Mouse (Mus musculus) layer of hippocampus, postnatal 14 days (tissue): Measurements from ENCODE around the gene Adamts12. TPM values are rescaled to one million over a fixed set of nuclear protein-coding genes. Genes with fewer than 3 reads are reported as not detected.

Source experiments
- DNase-seq, 2 experiments: peaks; one replicate each; pipeline ENCODE4 v3.0.0; 2021 to 2022; ENCODE audit warnings: low spot score in 2 of 2, mixed read lengths in 1 of 2
- total RNA-seq, 2 experiments: library from RNA; stranded (reverse); gene quantifications; 2 replicates each; pipeline ENCODE4 v1.2.3; 2021

The Adamts12 gene
- total RNA-seq, 2 experiments from 2014 or later = 2.5 to 3.0 TPM

DNA sequence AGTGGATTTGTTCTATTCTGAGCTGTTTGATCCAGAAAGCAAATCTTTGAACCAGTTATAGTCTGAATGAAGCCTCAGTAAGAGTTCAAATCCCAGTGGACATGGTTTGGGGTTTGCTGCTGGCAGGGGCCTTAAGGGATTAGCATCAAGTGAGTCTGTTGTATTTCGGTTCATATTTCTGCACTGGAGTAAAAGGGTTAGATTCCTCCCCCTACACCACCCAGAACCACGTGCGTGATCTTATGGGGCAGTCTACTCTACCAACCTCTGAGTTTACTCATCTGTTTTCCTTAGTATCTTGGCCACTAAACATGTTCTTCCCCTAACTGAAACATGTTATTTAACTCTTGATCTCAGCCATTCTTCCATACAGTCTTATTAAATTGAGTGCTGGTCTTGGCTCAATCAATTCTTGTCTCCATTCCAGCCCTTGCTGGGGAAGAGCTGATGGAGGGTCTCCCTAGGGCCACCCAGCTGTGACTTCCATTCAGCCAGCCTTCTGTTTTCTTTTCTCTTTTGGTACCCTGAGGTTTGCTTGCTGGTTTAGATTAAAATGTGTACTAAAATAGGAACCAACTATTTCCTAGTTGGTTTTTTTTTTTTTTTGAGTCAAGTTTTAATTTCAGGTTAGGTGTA, 11.3 kb downstream of the Adamts12 start:
- DNase-seq = no peak

DNA sequence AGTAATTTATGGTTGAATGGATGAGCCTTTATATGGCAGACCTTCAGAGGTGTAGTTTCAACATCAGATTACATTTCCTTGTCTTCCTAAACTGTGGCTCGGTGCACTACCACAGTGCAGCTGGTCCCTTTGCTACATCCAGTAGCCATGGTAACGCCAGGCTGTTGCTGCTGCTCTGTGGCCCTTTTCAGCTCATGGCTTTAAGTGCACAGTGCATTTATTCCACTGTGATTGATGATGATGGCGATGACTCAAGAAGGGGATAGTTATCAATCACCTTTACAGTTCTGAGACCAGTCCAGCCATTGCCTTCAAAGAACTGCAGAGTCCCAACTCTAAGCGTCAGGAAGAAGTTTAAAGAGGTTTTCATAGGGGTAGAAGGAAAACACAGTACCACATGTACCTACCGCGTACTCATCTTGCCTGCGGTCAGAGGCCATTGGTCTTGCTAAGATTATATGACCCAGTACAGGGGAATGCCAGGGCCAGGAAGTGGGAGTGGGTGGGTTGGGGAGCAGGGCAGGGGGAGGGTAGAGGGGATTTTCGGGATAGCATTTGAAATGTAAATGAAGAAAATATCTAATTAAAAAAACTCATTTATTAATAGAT, 18.5 kb downstream of the Adamts12 start:
- peak in 1 of 2 experiments; percentile 13 for DNase-seq

DNA sequence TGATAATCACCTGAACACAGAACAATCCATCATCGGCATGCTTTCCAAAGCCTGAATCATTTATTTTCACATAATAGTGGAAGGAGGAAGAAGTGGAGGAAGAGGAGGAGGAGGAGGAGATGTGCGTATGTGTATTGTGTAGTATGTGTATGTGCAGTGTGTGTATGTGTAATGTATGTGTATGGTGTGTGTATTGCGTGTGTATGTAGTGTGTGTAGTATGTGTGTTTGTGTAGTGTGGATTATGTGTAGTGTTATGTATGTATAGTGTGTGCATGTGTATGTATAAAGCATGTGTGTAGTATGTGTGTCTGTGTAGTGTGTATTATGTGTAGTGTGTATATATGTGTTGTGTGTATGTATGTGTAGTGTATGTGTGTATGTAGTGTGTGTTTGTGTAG, 19.1 kb downstream of the Adamts12 start:
- no peak for DNase-seq

- DNase-seq = no peak
Observed at GRCm38 (mm10) chr15:11084241-11084992, 19.8 kb downstream of the Adamts12 start.

DNA sequence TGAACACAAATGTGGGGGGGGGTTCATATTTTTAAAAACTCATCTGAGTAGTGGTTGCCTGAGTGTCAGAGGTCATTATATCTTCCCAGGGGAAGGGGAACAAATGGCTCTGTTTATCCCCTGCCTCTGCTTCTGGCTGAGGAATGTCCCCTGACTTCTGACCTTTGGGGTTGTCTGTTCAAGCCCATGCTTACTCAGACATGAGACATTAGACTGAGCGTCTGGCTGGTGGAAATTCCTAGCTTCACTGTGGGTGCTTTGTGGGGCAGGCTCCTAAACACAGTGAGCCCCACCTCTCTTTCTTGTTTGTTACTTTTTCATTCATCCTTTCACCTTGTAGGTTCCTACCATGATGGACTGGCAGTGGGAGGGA, 20.4 kb downstream of the Adamts12 start:
- no peak for DNase-seq

GRCm38 (mm10) chr15:11089494-11089893, 24.9 kb downstream of the Adamts12 start:
- no peak for DNase-seq

DNA sequence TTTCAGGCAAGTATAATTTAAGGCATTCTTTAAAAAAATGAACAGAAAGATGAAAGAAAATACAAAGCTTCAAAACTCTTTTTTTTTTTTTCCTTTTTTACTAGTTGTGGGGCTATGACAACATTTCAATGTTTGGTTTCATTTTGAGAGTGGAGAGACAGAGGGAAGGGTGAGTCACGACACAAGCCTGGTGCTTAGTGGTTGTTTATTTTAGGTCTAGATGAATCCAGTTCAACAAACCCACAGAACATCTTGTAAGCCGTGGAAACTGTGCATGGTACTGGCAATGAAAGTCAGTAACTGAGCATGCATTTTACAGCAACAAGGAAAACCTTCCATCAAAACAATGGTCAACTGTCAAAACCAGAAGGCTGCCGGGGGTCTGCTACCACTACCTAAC, 31.0 kb downstream of the Adamts12 start:
- DNase-seq = peak in 1 of 2 experiments; percentile 37

DNA sequence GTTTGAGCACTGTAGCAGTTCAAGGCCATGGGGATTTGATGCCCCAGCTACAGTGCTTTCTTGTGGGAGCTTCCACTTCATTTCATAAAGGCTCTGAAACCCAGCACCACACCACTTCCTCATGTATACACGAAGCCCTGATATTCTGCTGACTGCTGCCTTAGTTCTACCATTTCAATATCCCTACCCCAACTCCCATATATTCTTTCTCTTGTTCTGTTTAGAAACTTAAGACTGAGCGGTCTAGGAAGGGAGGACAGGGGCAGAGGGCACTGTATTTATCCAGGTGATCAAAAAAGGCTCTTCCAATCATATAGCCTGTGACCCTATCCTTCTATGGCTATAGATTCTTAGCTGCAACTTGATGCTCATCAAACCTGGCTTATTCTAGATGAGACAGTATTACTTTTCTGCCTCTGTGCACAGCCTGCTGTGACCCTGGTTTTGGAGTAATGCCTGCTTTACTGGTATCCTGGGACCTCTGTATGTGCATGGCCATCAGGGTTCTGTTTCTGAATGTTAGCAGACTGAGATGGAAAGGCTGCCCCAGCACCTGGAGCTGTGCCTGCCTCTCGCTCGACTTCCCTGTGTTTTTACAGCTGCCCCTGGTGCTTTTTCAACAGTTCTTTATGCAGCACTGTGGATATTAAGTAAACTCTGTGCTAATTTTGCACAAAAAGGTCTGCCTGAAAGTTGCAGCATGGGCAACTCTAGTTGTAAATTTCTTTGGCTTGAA, 33.5 kb downstream of the Adamts12 start:
- no peak for DNase-seq

DNA sequence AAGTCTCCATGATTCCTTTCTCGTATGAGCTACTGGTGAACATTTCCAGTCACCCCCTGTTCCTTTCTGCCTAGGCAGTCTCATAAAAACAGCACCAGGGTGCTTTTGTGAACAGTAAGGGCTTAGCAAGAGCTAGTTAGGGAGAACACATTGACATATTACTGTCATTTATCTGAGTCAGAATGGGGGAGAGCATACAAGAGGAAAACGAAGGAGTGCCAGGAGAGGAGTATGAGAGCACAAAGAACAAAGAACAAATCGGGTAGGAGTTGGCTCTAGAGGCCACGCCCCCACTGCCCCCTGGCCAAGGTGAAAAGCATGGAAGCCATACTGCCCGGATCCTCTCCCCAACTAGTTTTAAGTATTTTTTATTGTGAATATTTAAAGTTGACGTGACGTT, 34.4 kb downstream of the Adamts12 start:
- no peak for DNase-seq

GRCm38 (mm10) chr15:11100917-11101316, 36.3 kb downstream of the Adamts12 start:
- DNase-seq = no peak

- no peak for DNase-seq
Observed at GRCm38 (mm10) chr15:11105101-11105500, 40.5 kb downstream of the Adamts12 start.

DNA sequence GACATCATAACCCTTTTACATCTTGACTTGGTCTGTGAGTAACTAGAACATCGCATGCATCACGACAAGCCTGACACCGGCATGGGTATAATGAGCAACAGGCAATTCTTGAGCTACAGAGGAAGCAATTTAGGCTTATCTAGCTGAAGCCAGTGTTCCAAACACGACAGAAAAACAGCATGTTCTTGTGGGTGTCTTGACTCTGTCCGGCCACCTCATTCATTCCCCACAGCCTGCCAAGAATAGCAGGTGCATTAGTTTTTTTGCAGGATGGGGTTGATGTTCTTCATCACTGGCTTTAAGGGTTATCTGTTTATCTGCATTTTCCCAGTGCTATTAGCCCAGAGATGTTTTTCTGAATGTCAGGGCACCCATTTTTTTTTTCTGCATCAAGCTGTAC, 42.8 kb downstream of the Adamts12 start:
- no peak for DNase-seq

DNA sequence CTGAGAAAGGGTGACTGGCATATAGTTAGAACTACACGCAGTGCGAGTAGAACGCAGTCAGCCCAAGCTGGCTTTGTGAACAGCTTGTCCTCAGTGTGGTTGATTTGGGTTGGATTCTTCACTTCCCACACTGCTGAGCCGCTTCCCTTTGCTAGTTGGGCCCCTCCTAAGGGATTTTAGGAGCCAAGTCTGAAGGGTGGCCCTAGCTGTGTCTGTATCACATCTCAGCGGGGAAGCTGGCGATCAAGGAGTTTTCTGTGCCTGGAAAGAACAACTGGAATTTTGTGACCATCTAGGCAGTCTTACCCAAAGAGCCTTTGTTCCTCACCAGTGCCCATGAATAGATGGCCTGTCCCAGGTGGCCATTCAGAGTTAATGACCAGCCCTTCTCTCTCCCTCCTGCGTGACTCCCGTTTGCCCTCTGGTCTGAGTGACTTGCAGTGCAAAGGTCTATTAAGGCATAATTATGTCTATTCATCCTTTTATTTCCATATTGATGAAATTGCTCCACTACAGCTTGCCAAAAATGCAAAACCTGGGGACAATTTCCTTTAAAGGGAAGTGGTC, 50.1 kb downstream of the Adamts12 start:
- no peak for DNase-seq

- DNase-seq = no peak
Observed at GRCm38 (mm10) chr15:11116303-11116702, 51.7 kb downstream of the Adamts12 start.

DNA sequence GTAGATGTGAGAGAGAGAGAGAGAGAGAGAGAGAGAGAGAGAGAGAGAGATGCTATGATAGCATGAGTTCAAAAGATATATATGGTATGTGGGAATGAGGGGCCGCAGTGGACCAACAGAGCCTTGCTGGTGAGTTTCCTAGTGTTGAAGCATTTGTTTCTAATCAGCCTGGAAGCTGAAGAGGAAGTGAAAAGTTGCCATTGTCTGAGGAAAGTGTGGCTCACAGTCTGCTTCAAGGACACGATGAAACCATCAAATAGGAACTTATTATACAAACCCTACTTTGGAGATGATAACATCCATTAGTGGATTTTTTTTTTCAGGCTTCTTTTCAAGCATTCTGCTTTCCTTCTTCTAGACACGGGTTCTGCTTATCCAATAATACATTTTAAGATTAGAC, 52.3 kb downstream of the Adamts12 start:
- DNase-seq = no peak

DNA sequence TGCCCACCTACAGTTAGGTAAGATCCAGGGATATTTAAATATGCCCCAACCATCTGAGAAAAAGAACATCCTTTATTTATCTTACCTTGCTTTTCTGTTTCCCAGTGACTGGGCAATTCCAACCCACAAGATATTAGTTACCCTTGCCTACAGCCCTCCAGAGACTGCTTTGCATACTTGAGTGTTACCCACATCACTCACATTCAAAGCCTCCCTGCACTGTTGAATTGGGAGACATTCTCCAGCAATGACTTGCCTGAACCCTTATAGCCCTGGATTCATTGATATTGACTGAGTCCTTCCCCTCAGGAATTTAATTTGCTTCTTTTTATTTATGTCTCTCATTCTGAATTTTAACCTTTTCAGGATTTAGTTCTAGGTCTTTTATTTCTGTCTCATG, 53.8 kb downstream of the Adamts12 start:
- no peak for DNase-seq

DNA sequence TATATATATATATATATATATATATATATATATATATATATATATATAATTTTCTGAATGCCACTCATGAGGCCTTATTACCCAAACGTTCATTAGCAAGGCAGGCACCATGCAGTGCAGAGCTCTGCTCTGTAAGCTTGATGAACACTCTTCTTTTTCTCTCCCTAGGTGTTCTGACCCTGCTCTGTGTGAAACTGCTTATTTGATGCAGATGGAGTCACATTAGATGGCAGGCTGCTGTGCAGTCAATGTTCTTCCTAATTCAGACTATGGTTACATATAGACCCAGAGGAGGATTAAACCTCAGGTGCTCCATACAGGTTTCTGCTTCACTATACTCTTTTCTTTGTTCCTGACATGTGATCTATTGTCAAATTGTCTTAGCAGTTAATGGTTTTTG, 57.1 kb downstream of the Adamts12 start:
- no peak for DNase-seq

DNA sequence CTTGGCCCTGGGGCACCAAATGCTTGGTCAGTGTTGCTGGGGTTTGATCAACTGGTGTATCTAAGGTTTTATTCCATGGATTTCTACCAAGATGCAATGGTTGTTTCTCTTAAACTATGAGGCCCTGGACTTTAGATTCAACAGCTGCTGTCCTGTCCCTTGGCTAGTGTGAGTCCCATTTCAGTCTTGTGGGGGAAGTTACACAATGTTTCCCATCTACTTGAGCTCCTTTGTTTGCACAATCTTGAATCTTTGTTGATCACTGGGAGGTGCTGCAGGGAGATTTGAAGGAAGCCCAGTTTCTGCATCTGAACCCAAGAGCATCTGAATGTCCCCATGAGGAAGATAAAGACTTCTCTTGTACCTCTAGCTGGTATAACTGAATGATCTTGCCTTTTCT, 60.8 kb downstream of the Adamts12 start:
- DNase-seq = no peak

- DNase-seq = no peak
Observed at GRCm38 (mm10) chr15:11128457-11128856, 63.9 kb downstream of the Adamts12 start.

DNA sequence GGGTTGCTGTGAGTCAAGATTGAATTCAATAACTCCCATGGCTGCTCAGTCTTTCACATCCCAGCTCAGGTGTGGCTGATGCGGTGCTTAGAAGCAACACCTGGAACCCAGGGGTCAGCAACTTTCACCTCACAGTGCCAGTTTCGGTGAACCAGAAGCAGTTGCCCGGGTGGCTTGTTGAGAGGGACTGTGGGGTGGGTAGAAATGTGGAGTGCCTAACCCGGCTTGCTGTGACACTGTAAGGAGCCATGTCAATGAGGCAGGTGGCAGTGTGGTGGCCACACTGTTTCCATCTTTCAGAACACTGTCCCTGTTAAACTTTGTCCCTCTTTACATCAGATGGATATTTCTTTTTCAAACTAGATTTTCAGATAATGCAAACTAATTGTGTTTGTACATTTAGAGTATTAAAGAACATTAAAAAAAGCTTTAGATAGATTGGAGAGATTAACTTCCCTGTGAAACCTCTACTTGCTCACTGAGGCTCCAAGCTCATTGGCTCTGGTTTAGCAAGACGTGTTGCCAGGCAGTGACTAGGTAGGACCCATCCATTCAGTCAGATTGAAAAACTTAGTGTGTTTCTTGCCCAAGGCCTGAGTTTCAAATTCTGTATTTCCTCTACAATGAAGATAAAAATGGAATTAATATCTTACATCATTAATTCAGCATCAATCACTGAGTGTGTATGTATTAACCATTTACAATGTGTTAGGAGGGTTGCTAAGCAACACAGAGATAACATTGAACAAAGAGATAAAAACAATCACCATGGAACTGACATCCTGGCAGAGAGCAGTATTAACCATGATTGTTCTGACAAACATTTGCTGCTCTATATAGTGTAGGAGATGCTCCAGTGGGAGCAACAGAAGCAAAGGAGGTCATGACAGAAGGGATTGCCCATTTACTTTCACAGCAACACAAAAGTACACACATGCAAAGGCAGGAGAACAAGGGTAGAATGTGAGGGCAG, 68.3 kb downstream of the Adamts12 start:
- DNase-seq = no peak
